Mouse (Mus musculus): ENCODE measurements around the gene Foxo1. TPM values are rescaled to one million over a fixed set of nuclear protein-coding genes. Genes with fewer than 3 reads are reported as not detected.

Foxo1 gene
- total and polyA plus RNA-seq, 2 experiments from 2014 or later, result 3.2 to 4.8 TPM

GRCm38 (mm10) chr3:52354203-52354602 lies 86.1 kb downstream of the Foxo1 start:
- TF ChIP-seq CTCF (IDR thresholded peaks at IDR 0.05; ENCODE audit: low read depth), result no peak
- no peaks in the 10 kb centered on the region for H3K27me3 ChIP-seq (ENCODE audit: insufficient read depth, low read length)
- no peak overlapping the region for H3K9ac ChIP-seq (replicated peaks; ENCODE audit: low read length)
- no peak overlapping the region for H3K4me2 ChIP-seq (ENCODE audit: low read depth, low read length)
- ATAC-seq (no peak), DNase-seq (ENCODE audit: low spot score) (no peak)
- H3K27ac ChIP-seq, result no peak overlapping the region
- H3K36me3 ChIP-seq (ENCODE audit: insufficient read depth, low read length), result no peaks in the 10 kb centered on the region
- WGBS, result 65% methylated on average over 7 of the region's 7 CpGs
- no peaks in the 10 kb centered on the region for H3K9me3 ChIP-seq (ENCODE audit: low read length)
- H3K4me1 ChIP-seq (ENCODE audit: insufficient read depth, low read length), result no peaks in the 10 kb centered on the region
- H3K4me3 ChIP-seq (ENCODE audit: low read length), result no peak overlapping the region

DNA sequence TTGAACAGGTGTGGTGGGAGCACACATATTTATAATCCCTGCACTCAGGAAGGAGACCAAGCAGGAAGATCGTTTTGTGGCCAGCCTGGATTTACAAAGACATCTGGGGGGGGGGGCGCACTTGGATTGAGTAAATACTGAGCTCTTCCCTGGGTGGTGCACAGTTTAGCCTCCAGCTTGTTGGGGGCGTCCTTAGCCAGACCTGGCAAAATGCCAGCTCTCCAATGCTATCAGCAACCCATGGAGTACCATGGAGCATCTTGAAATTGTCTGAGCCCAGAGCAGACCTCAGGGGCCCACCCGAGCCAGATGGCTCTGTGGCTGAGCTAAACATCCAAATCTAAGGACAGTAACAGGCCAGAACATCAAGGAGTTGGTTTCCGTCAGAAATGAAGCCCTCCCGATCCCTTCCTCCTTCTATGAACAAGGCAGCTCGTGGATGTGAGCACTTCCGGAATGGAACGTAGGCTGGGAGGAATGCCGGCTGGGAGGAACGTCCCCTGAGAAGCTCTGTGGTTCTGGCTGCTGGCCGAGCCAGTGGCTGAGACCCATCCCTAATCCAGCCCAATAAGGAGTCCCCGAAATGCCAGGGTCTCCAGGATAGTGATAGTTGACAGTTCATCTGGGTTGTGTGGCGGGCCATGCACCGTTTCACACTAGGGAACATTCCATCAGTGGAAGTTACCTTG lies 89.3 kb downstream of the Foxo1 start:
- no peaks in the 10 kb centered on the region for H3K4me1 ChIP-seq (ENCODE audit: insufficient read depth, low read length)
- 74% methylated on average over 15 of the region's 15 CpGs for WGBS
- no peak for TF ChIP-seq CTCF (IDR thresholded peaks at IDR 0.05; ENCODE audit: low read depth)
- no peaks in the 10 kb centered on the region for H3K9me3 ChIP-seq (ENCODE audit: low read length)
- no peaks in the 10 kb centered on the region for H3K36me3 ChIP-seq (ENCODE audit: insufficient read depth, low read length)
- no peak overlapping the region for H3K4me2 ChIP-seq (ENCODE audit: low read depth, low read length)
- ATAC-seq (0 out of 2 replicates have a peak, but pooled peaks have one; percentile 29), DNase-seq (ENCODE audit: low spot score) (peak; percentile 23)
- no peak overlapping the region for H3K4me3 ChIP-seq (ENCODE audit: low read length)
- no peaks in the 10 kb centered on the region for H3K27me3 ChIP-seq (ENCODE audit: insufficient read depth, low read length)
- no peak overlapping the region for H3K9ac ChIP-seq (replicated peaks; ENCODE audit: low read length)
- H3K27ac ChIP-seq, result no peak overlapping the region

GRCm38 (mm10) chr3:52364576-52364975 lies 96.4 kb downstream of the Foxo1 start:
- Histone ChIP-seq H3K4me3 (ENCODE audit: low read length) (no peak overlapping the region), H3K9me3 (ENCODE audit: low read length) (no peaks in the 10 kb centered on the region), H3K4me1 (ENCODE audit: insufficient read depth, low read length) (no peaks in the 10 kb centered on the region), H3K36me3 (ENCODE audit: insufficient read depth, low read length) (no peaks in the 10 kb centered on the region), H3K9ac (replicated peaks; ENCODE audit: low read length) (no peak overlapping the region), H3K27me3 (ENCODE audit: insufficient read depth, low read length) (no peaks in the 10 kb centered on the region), H3K4me2 (ENCODE audit: low read depth, low read length) (no peak overlapping the region), H3K27ac (no peak overlapping the region)
- no peak for TF ChIP-seq CTCF (IDR thresholded peaks at IDR 0.05; ENCODE audit: low read depth)
- DNase-seq (ENCODE audit: low spot score) (no peak), ATAC-seq (no peak)
- WGBS, result 77% methylated on average over 6 of the region's 6 CpGs

DNA sequence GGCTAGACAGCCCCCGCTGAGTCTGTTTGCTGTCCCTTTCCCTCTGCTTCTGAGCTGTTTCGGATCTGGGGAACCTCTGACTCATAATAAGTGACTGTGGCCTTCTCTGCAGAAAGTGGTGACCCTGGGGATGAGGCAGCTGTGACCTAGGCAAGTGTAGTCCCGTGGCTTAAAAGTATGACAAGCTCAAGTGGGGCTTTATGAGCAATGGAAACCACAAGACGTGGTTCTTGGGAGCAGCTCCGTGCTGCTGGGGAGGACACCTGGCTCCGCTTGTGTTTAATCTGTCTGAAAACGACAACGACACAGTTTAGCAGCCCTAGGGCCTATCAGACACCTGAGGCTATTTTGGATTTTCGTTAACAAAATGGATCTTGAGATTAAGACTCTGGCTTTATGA lies 101.1 kb downstream of the Foxo1 start:
- no peak for ATAC-seq
- H3K27ac ChIP-seq, result no peak overlapping the region

DNA sequence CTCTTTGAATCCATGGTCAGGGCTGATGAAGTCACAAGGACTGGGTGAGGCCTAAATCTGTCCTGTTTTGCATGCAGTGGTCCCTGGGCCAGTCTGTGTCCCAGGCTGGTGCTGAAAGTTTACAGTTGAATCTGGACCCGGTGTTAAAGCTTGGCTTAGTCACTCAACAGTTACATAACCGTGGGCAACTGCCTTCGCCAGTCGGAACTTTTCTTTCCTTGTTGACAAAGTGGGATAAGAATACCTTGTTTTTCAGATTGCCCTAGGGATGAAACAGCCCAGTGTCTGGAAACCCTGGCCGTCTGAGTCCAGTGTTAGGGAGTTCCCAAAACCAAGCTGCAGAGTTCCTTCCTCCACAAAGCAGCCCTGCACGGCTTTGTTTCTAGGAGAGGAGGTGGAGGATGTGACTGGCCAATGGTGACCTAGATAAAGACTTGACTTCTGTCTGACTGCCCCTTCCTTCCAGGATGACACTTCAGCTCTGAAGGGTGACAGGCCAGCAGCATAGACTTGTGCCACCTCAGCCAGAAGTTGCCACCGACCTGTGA lies 101.8 kb downstream of the Foxo1 start:
- no peak overlapping the region for H3K27ac ChIP-seq
- 82% methylated on average over 7 of the region's 7 CpGs for WGBS
- no peak for TF ChIP-seq CTCF (IDR thresholded peaks at IDR 0.05; ENCODE audit: low read depth)
- H3K9me3 ChIP-seq (ENCODE audit: low read length), result no peaks in the 10 kb centered on the region
- DNase-seq (ENCODE audit: low spot score) (no peak), ATAC-seq (no peak)
- H3K4me2 ChIP-seq (ENCODE audit: low read depth, low read length), result no peak overlapping the region
- H3K9ac ChIP-seq (replicated peaks; ENCODE audit: low read length), result no peak overlapping the region
- H3K27me3 ChIP-seq (ENCODE audit: insufficient read depth, low read length), result no peaks in the 10 kb centered on the region
- H3K36me3 ChIP-seq (ENCODE audit: insufficient read depth, low read length), result no peaks in the 10 kb centered on the region
- H3K4me1 ChIP-seq (ENCODE audit: insufficient read depth, low read length), result no peaks in the 10 kb centered on the region
- no peak overlapping the region for H3K4me3 ChIP-seq (ENCODE audit: low read length)

More for the DNA sequence above, 101.1 kb downstream of the Foxo1 start:
- WGBS, result 85% methylated on average over 9 of the region's 9 CpGs
- no peak for TF ChIP-seq CTCF (IDR thresholded peaks at IDR 0.05; ENCODE audit: low read depth)
- no peaks in the 10 kb centered on the region for H3K27me3 ChIP-seq (ENCODE audit: insufficient read depth, low read length)
- no peaks in the 10 kb centered on the region for H3K9me3 ChIP-seq (ENCODE audit: low read length)
- H3K4me2 ChIP-seq (ENCODE audit: low read depth, low read length), result no peak overlapping the region
- no peak overlapping the region for H3K9ac ChIP-seq (replicated peaks; ENCODE audit: low read length)
- H3K4me3 ChIP-seq (ENCODE audit: low read length), result no peak overlapping the region
- H3K4me1 ChIP-seq (ENCODE audit: insufficient read depth, low read length), result no peaks in the 10 kb centered on the region
- no peaks in the 10 kb centered on the region for H3K36me3 ChIP-seq (ENCODE audit: insufficient read depth, low read length)
- DNase-seq (ENCODE audit: low spot score), result no peak

GRCm38 (mm10) chr3:52376974-52377373 lies 108.8 kb downstream of the Foxo1 start:
- Histone ChIP-seq H3K4me3 (ENCODE audit: low read length) (no peak overlapping the region), H3K4me1 (ENCODE audit: insufficient read depth, low read length) (no peaks in the 10 kb centered on the region), H3K4me2 (ENCODE audit: low read depth, low read length) (no peak overlapping the region), H3K36me3 (ENCODE audit: insufficient read depth, low read length) (no peaks in the 10 kb centered on the region), H3K9ac (replicated peaks; ENCODE audit: low read length) (no peak overlapping the region), H3K9me3 (ENCODE audit: low read length) (no peaks in the 10 kb centered on the region), H3K27me3 (ENCODE audit: insufficient read depth, low read length) (no peaks in the 10 kb centered on the region), H3K27ac (no peak overlapping the region)
- DNase-seq (ENCODE audit: low spot score), result no peak
- TF ChIP-seq CTCF (IDR thresholded peaks at IDR 0.05; ENCODE audit: low read depth), result no peak
- 55% methylated on average over 5 of the region's 5 CpGs for WGBS
- ATAC-seq, result no peak; the same call in 1 of the 2 replicates

DNA sequence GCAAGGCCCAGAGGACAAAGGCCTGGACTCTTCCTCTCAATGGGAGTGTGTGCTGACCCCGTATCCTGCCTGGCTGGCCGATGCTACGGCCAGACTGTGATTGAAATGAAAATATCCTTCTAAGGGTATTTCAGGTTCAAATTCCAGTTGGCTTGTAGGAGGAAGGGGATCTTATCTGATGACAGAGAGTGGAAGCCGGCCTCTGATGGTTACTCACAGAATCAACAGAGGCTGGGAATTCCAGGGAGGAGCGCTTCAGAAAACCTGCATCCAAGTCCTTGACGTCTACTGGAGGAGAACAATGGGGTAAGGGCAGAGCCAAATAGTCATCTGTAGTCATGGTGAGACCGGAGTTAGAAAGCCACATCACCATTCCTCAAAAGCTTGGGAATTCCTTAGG lies 115.2 kb downstream of the Foxo1 start:
- TF ChIP-seq CTCF (IDR thresholded peaks at IDR 0.05; ENCODE audit: low read depth), result no peak
- DNase-seq (ENCODE audit: low spot score) (no peak), ATAC-seq (no peak)
- Histone ChIP-seq H3K27ac (no peak overlapping the region), H3K36me3 (ENCODE audit: insufficient read depth, low read length) (no peaks in the 10 kb centered on the region), H3K4me3 (ENCODE audit: low read length) (no peak overlapping the region), H3K4me2 (ENCODE audit: low read depth, low read length) (no peak overlapping the region), H3K9ac (replicated peaks; ENCODE audit: low read length) (no peak overlapping the region), H3K27me3 (ENCODE audit: insufficient read depth, low read length) (no peaks in the 10 kb centered on the region), H3K9me3 (ENCODE audit: low read length) (no peaks in the 10 kb centered on the region), H3K4me1 (ENCODE audit: insufficient read depth, low read length) (no peaks in the 10 kb centered on the region)
- WGBS, result 73% methylated on average over 7 of the region's 7 CpGs
